Mouse (Mus musculus) left cerebral cortex, adult 2 months (tissue): ENCODE measurements around the gene Rnf166. TPM values are rescaled to one million over a fixed set of nuclear protein-coding genes. Genes with fewer than 3 reads are reported as not detected.
A peak's percentile ranks its signal among the peaks of the same experiment; 100 is the strongest.

Source experiments
- DNase-seq, 2 experiments: peaks; one replicate each; pipeline ENCODE4 v3.0.0; 2021 to 2022; ENCODE audit warnings: low spot score in 2 of 2, mixed read lengths in 1 of 2; ENCODE audit errors: extremely low spot score in 1 of 2
- H3K27ac ChIP-seq: fragments of 200-600 bp; 2 replicates; pipeline ENCODE4 v1.8.1; 2022
- H3K4me3 ChIP-seq: fragments of 200-600 bp; 2 replicates; pipeline ENCODE4 v1.8.1; 2022
- CTCF ChIP-seq: fragments of 200-600 bp; IDR thresholded peaks from 2 replicates; pipeline ENCODE4 v1.8.1; 2022; ENCODE audit warnings: antibody characterized with exemption, mild to moderate bottlenecking, moderate library complexity
- intact Hi-C: fragments of 180-260 bp; cut with DNase I; formaldehyde crosslinking; loops from one replicate; pipeline ENCODE4 v1.15.1; 2025
- total RNA-seq, 2 experiments: library from RNA; stranded (reverse); gene quantifications; 2 replicates each; pipeline ENCODE4 v1.2.3; 2021

The Rnf166 gene
- total RNA-seq, 2 experiments from 2014 or later: 37.6 to 37.9 TPM

GRCm38 (mm10) chr8:122467816-122468215 lies 8.0 kb downstream of the Rnf166 start:
- DNase-seq: no peak
- H3K4me3 ChIP-seq: no peak overlapping the region
- TF ChIP-seq CTCF: no peak
- intact Hi-C loops: no loop called here
- H3K27ac ChIP-seq: peak overlapping the region; percentile 61

- Histone ChIP-seq H3K27ac (no peak overlapping the region), H3K4me3 (no peak overlapping the region)
- DNase-seq: no peak
- intact Hi-C loops: loop anchor here (5.0 kb wide), 1 partner anchor 202 kb away; no protein-coding TSS in a partner anchor
- no peak for TF ChIP-seq CTCF
These were observed 10.9 kb downstream of the Rnf166 start for GRCm38 (mm10) chr8:122464985-122465384.

- no peak for TF ChIP-seq CTCF
- H3K4me3 ChIP-seq: no peak overlapping the region
- intact Hi-C loops: loop anchor here (5.0 kb wide), 1 partner anchor 203 kb away; no protein-coding TSS in a partner anchor
- DNase-seq: no peak
- H3K27ac ChIP-seq: no peak overlapping the region
These were observed 11.9 kb downstream of the Rnf166 start for GRCm38 (mm10) chr8:122463651-122464640.

DNA sequence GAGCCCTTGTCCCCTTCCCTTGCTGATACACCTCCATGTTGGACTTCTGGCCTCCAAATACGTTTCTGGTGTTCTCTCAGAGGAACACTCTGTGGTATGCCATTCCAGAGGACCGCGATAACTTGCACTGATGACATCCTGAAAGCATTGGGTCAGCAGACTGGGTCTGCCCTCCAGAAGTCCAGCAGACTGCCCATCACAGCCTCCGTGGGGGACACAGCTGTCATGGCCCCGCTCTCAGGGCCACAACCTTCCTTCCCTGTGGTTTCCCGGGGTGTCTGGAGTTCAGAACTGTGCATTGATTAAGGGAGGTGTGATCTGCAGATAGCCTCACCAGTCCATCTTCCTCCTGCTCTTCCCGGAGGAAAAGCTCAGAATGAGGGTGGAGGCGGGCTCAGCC lies 13.4 kb downstream of the Rnf166 start:
- peak overlapping the region; percentile 38 for H3K27ac ChIP-seq
- intact Hi-C loops: loop anchor here (5.0 kb wide), 1 partner anchor 205 kb away; no protein-coding TSS in a partner anchor
- TF ChIP-seq CTCF: no peak

GRCm38 (mm10) chr8:122461473-122462148 lies 14.3 kb downstream of the Rnf166 start:
- Histone ChIP-seq H3K4me3 (no peak overlapping the region), H3K27ac (peak overlapping the region; percentile 78)
- TF ChIP-seq CTCF: no peak
- intact Hi-C loops: loop anchor here (1.0 to 5.0 kb wide), 2 partner anchors 14 to 206 kb away; no protein-coding TSS in a partner anchor
- peak; percentile 68 to 74 for DNase-seq

More for the DNA sequence above, 13.4 kb downstream of the Rnf166 start:
- no peak for DNase-seq
- no peak overlapping the region for H3K4me3 ChIP-seq

- peak within 1 kb of the TSS; percentile 42 for H3K4me3 ChIP-seq
- DNase-seq: peak in 1 of 2 experiments; percentile 36
- intact Hi-C loops: loop anchor here (1.0 to 5.0 kb wide), 2 partner anchors 15 to 207 kb away; no protein-coding TSS in a partner anchor
- peak within 1 kb of the TSS; percentile 78 for H3K27ac ChIP-seq
- TF ChIP-seq CTCF: no peak
These were observed 15.1 kb downstream of the Rnf166 start, which contains the start of gene Snai3 for GRCm38 (mm10) chr8:122460524-122461472. Gene Snai3, minus strand, starts transcription at chr8:122460733.

DNA sequence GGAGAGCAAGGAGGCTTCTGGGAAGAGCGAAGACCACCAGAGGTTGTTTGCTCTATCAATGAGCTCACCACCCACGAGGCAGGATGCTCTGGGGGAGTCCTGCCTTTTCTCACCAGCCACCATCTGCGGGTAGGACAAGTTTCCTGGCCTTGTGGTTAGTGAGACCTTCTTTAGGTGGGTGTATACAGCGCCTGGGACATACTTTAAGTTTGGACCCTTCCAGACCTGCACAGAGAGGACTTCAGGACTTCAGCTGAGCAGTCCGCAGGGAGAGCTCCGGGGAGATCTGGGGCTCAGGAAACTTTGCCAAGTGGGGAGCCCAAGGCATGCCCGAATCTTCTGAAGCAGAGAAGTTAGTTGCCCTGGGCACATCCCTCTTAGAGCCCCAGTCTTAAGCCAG lies 15.9 kb downstream of the Rnf166 start:
- intact Hi-C loops: loop anchor here (5.0 kb wide), 1 partner anchor 207 kb away; no protein-coding TSS in a partner anchor
- no peak for DNase-seq
- TF ChIP-seq CTCF: no peak
- Histone ChIP-seq H3K4me3 (peak overlapping the region; percentile 42), H3K27ac (peak overlapping the region; percentile 78)

GRCm38 (mm10) chr8:122459218-122459900 lies 16.5 kb downstream of the Rnf166 start:
- TF ChIP-seq CTCF: peak; percentile 45
- no peak for DNase-seq
- intact Hi-C loops: no loop called here
- no peak overlapping the region for H3K27ac ChIP-seq
- H3K4me3 ChIP-seq: no peak overlapping the region

GRCm38 (mm10) chr8:122457171-122457570 lies 18.7 kb downstream of the Rnf166 start:
- Histone ChIP-seq H3K27ac (no peak overlapping the region), H3K4me3 (no peak overlapping the region)
- no peak for TF ChIP-seq CTCF
- no peak for DNase-seq
- intact Hi-C loops: no loop called here

- no peak for TF ChIP-seq CTCF
- no peak for DNase-seq
- intact Hi-C loops: no loop called here
- no peak overlapping the region for H3K4me3 ChIP-seq
- H3K27ac ChIP-seq: no peak overlapping the region
These were observed 21.5 kb downstream of the Rnf166 start for GRCm38 (mm10) chr8:122454409-122454808.
